Mouse (Mus musculus) myocyte (in vitro differentiated cells): Measurements from ENCODE around the gene Larp6.

Experiments used
- CEBPB ChIP-seq: IDR thresholded peaks from 2 replicates; pipeline ENCODE4 v1.6.1; 2011; ENCODE audit warnings: mild to moderate bottlenecking, moderate library complexity; ENCODE audit not compliant: poor library complexity, insufficient read depth, severe bottlenecking
- E2F4 ChIP-seq: IDR thresholded peaks from one replicate; pipeline ENCODE4 v1.6.1; 2011; ENCODE audit warnings: mild to moderate bottlenecking, control low read depth, moderate library complexity; ENCODE audit not compliant: insufficient read depth
- MAX ChIP-seq: IDR thresholded peaks from one replicate; pipeline ENCODE4 v1.6.1; 2011; ENCODE audit warnings: low read depth, mild to moderate bottlenecking, control low read depth
- MYOG ChIP-seq, 3 experiments: IDR thresholded peaks; one replicate each; pipeline ENCODE4 v1.6.1; 2011; ENCODE audit warnings: control low read depth in 2 of 3, low read depth in 2 of 3, mild to moderate bottlenecking in 2 of 3; ENCODE audit not compliant: insufficient read length in 2 of 3, control insufficient read depth in 1 of 3, insufficient read depth in 1 of 3
- POLR2A ChIP-seq: IDR thresholded peaks from one replicate; pipeline ENCODE4 v1.6.1; 2011; ENCODE audit warnings: low read depth, mild to moderate bottlenecking, control low read depth, moderate library complexity; ENCODE audit not compliant: insufficient read length
- TCF12 ChIP-seq: IDR thresholded peaks from one replicate; pipeline ENCODE4 v1.6.1; 2011; ENCODE audit warnings: mild to moderate bottlenecking, control low read depth; ENCODE audit not compliant: poor library complexity, insufficient read depth, severe bottlenecking
- USF1 ChIP-seq: IDR thresholded peaks from one replicate; pipeline ENCODE4 v1.6.1; 2011; ENCODE audit warnings: low read depth, mild to moderate bottlenecking, control low read depth, moderate library complexity

DNA sequence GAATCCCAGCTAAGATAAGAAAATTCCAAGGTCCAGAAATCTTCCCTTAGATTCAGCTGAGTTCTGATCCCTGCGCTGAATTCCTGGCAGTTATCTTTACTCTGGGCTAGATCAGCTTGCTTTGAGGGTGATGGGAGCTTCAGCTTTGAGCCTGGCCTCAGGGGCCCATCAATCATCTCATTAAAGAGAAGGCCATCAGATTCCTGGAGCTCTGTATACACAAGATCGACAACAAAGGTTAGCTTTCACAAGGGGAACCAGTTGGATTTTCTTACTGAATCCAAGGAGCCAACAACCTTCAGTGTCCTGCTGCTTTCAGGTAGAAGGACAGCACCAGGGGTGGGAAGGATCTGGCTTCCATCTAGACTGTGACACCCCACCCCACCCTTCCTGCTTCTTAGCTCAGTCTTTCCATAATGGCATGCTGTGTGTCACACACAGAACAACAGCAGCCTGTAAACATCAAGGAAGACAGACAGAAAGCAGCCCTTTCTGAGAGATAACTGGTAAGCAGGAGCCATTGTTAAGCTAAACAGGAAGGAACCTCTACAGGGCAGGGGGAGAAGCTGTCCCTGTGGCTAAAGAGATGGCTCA lies 74.8 kb downstream of the Larp6 start:
- TF ChIP-seq POLR2A (no peak), CEBPB (no peak), MAX (no peak), MYOG (IDR thresholded peaks at IDR 0.05; ENCODE audit: control insufficient read depth in 1 of 3, insufficient read depth in 1 of 3, insufficient read length in 2 of 3, low read depth in 2 of 3) (no peak), USF1 (no peak), E2F4 (no peak), TCF12 (no peak)
